In the genomic region with DNA sequence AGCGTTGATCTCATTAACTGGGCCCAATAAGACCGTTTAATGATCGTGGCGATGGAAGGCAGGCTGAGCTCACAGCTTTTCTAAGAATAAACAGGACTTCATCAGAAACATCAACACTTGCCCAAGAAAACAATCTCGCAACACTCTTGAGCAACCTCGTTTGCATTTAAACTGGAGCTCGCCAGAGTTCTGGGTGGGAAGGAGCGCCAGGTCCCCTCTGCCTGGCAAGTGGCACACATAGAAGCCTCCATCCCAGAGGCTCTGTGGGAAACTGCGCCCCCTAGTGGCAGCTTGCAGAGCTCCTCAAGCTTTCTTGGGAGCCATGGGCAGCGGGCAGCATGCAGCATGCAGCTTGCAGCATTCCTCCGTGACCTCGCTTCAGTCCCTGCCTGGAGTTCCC, we compare ENCODE assay signal across 7 mouse cellular contexts.
A peak's percentile ranks its signal among the peaks of the same experiment; 100 is the strongest.
DNase-seq lines count a peak whose midpoint lies in the region; ATAC-seq and TF ChIP-seq lines count a peak whose summit lies in the region.

No protein-coding gene starts in this region.

- 0 out of 2 replicates have a peak, but pooled peaks have one; percentile 40 for ATAC-seq in embryonic facial prominence, embryonic 11.5 days (replicated peaks; ENCODE audit: insufficient number of reproducible peaks, low FRiP score, low TSS enrichment, low read depth)
- ATAC-seq in limb, embryonic 11.5 days (ENCODE audit: insufficient number of reproducible peaks, low FRiP score, low TSS enrichment, low read depth) = peak; percentile 33; the same call in 1 of the 2 replicates
- peak; percentile 75 for ATAC-seq in midbrain, embryonic 15.5 days (replicated peaks)

- H3K9ac ChIP-seq in embryonic facial prominence, embryonic 11.5 days (replicated peaks; ENCODE audit: low read length) = no peak overlapping the region
- no peak overlapping the region for H3K9ac ChIP-seq in limb, embryonic 11.5 days (ENCODE audit: low read length)
- H3K9ac ChIP-seq in midbrain, embryonic 15.5 days = no peak overlapping the region

- no peaks in the 10 kb centered on the region for H3K9me3 ChIP-seq in embryonic facial prominence, embryonic 11.5 days (replicated peaks; ENCODE audit: control insufficient read depth, low read length)
- H3K9me3 ChIP-seq in limb, embryonic 11.5 days (ENCODE audit: control insufficient read depth, low read length) = no peaks in the 10 kb centered on the region
- H3K9me3 ChIP-seq in midbrain, embryonic 15.5 days = no peaks in the 10 kb centered on the region

- H3K27me3 ChIP-seq in embryonic facial prominence, embryonic 11.5 days (ENCODE audit: control insufficient read depth, insufficient read depth, low read length) = no peaks in the 10 kb centered on the region
- no peaks in the 10 kb centered on the region for H3K27me3 ChIP-seq in kidney, adult 2 months (replicated peaks; ENCODE audit: control insufficient read depth, insufficient read depth, low read length)
- peaks cover 8% of the 10 kb centered on the region; the same call in 1 of the 2 replicates for H3K27me3 ChIP-seq in limb, embryonic 11.5 days (ENCODE audit: control insufficient read depth, insufficient read depth, low read length)
- H3K27me3 ChIP-seq in midbrain, embryonic 15.5 days (replicated peaks) = peaks cover 14% of the 10 kb centered on the region

- no peak overlapping the region for H3K4me3 ChIP-seq in embryonic facial prominence, embryonic 11.5 days (ENCODE audit: low read depth, low read length)
- no peak overlapping the region for H3K4me3 ChIP-seq in kidney, adult 2 months (ENCODE audit: insufficient read depth, low read depth, low read length)
- H3K4me3 ChIP-seq in limb, embryonic 11.5 days (ENCODE audit: low read depth, low read length) = no peak overlapping the region
- no peak overlapping the region for H3K4me3 ChIP-seq in midbrain, embryonic 15.5 days

- H3K36me3 ChIP-seq in embryonic facial prominence, embryonic 11.5 days (replicated peaks; ENCODE audit: control insufficient read depth, insufficient read depth, low read depth, low read length) = no peaks in the 10 kb centered on the region
- H3K36me3 ChIP-seq in kidney, adult 2 months (ENCODE audit: control insufficient read depth, insufficient read depth, low read length) = no peaks in the 10 kb centered on the region
- no peaks in the 10 kb centered on the region for H3K36me3 ChIP-seq in limb, embryonic 11.5 days (ENCODE audit: control insufficient read depth, insufficient read depth, low read length)
- no peaks in the 10 kb centered on the region for H3K36me3 ChIP-seq in midbrain, embryonic 15.5 days (replicated peaks)

- peak; percentile 95 for DNase-seq in adrenal gland, postnatal 25 days
- DNase-seq in embryonic facial prominence, embryonic 11.5 days (ENCODE audit: low spot score) = peak; percentile 96
- DNase-seq in heart, adult 18-20 months = peak; percentile 91 to 95
- DNase-seq in kidney, adult 2 months = peak; percentile 86
- DNase-seq in limb, embryonic 11.5 days (ENCODE audit: low spot score) = peak; percentile 98
- DNase-seq in spleen, adult 18-20 months = peak; percentile 59 to 82

- no peak overlapping the region for H3K27ac ChIP-seq in embryonic facial prominence, embryonic 11.5 days (replicated peaks; ENCODE audit: low read depth, low read length)
- no peak overlapping the region for H3K27ac ChIP-seq in kidney, adult 2 months (ENCODE audit: insufficient read depth, low read depth, low read length)
- no peak overlapping the region for H3K27ac ChIP-seq in limb, embryonic 11.5 days (replicated peaks; ENCODE audit: low read depth, low read length)
- H3K27ac ChIP-seq in midbrain, embryonic 15.5 days = no peak overlapping the region

- H3K4me2 ChIP-seq in embryonic facial prominence, embryonic 11.5 days (ENCODE audit: low read depth, low read length) = peak overlapping the region; percentile 29; the same call in 1 of the 2 replicates
- H3K4me2 ChIP-seq in limb, embryonic 11.5 days (ENCODE audit: low read depth, severe bottlenecking) = peak overlapping the region; percentile 23; the same call in 1 of the 2 replicates
- peak overlapping the region; percentile 71 for H3K4me2 ChIP-seq in midbrain, embryonic 15.5 days

- no peaks in the 10 kb centered on the region; the same call in 1 of the 2 replicates for H3K4me1 ChIP-seq in embryonic facial prominence, embryonic 11.5 days (ENCODE audit: control insufficient read depth, insufficient read depth, low read length)
- H3K4me1 ChIP-seq in kidney, adult 2 months (ENCODE audit: control insufficient read depth, insufficient read depth, low read length) = no peaks in the 10 kb centered on the region
- peaks cover 12% of the 10 kb centered on the region; the same call in 1 of the 2 replicates for H3K4me1 ChIP-seq in limb, embryonic 11.5 days (ENCODE audit: control insufficient read depth, insufficient read depth, low read length)
- H3K4me1 ChIP-seq in midbrain, embryonic 15.5 days = peaks cover 32% of the 10 kb centered on the region

- TF ChIP-seq POLR2A in kidney, adult 2 months (IDR thresholded peaks at IDR 0.05; ENCODE audit: low read depth, low read length) = no peak

- peak; percentile 91 for TF ChIP-seq CTCF in kidney, adult 2 months (conservative IDR thresholded peaks at IDR 0.05; ENCODE audit: insufficient read depth, insufficient read length, low read depth, low read length)

- 28% methylated on average over 12 of the region's 12 CpGs for WGBS in embryonic facial prominence, embryonic 11.5 days
- whole genome bisulfite sequencing in kidney, adult 2 months = 30% methylated on average over 12 of the region's 12 CpGs
- WGBS in limb, embryonic 11.5 days = 29% methylated on average over 12 of the region's 12 CpGs
- WGBS in midbrain, embryonic 15.5 days = 24% methylated on average over 12 of the region's 12 CpGs
